Mouse (Mus musculus) monocyte, adult 5-6 weeks (primary cell): ENCODE results near the gene Prr29. TPM values are rescaled to one million over a fixed set of nuclear protein-coding genes. Genes with fewer than 3 reads are reported as not detected.
"Not testable (repeated sequence)": the region's sequence is repeated elsewhere in the genome, so short reads cannot be mapped to it uniquely, and the experiment has no call there.

Experiments
- ATAC-seq: fragments of 153-309, 156-312 bp; replicated peaks from 2 replicates; pipeline ENCODE4 v1.8.0; 2017; ENCODE audit warnings: mild to moderate bottlenecking; ENCODE audit not compliant: low TSS enrichment, insufficient number of reproducible peaks, severe bottlenecking, poor library complexity, low FRiP score
- total RNA-seq: library from RNA; stranded (forward); fragments of 200-1000, 200-491, 200-594 nt; gene quantifications from 3 replicates; pipeline ENCODE4 v1.2.3, GENCODE M21; 2017

The Prr29 gene
- not detected in 3 replicates for total RNA-seq

DNA sequence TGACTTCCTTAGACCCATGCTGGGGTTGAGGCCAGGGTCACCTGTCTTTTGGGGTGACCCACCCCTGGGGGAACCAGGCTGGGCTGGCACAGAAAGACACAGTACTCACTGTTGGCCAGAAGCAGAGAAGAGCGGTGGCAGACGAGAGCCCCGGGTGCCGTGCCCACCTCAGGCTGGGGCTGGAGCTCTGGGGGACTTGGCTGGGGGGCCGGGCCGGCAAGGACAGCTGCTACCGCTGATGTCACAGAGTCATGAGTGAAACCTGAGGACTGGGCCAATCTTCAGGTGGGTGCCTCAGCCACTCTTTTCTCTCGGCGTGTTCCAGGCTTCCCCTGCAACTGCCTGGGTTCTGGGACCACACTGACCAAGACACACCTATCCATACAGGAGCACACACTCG is at the start of gene Prr29:
Prr29 (plus strand) TSS at position 107 of the 400 bp plus-strand sequence.
- no peak for ATAC-seq

DNA sequence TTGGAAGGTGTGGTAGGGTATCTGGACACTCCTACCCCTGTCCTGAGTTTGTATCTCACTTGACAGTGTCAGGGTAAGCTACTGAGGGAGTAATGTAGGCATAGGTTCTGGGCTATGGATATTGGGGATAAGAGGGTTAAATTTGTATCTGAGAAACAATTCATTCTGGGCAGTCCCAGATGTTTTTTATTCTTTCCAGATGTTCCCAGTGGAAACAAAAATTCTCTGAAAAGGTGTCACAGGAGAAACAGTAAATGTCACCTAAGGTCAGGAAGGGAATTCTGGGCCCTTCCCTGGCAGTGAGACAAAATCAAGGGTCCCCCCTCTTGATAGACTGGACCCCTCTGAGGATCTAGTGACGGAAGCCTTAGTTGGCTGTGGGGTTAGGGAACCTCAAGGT is 48.9 kb upstream of the Prr29 start:
- no peak for ATAC-seq

DNA sequence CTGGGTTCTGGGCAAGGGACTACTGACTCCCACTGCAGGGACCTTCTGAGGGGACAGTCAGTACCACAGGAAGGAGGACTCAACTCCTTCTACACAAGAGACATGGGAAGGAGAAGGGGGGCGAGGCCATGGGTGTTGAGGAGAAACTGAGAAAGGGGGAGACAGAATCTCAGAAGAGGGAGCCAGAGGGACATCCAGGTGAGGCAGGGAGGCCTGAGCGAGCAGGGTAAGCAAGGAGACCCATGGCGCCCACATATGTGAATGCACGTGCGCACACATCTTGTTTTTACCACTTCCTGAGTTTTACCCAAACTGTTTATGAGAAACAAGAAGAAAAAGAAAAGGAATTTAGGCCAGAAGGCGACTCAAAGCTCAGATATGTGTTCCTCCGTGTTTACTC is 47.5 kb upstream of the Prr29 start:
- no peak for ATAC-seq

DNA sequence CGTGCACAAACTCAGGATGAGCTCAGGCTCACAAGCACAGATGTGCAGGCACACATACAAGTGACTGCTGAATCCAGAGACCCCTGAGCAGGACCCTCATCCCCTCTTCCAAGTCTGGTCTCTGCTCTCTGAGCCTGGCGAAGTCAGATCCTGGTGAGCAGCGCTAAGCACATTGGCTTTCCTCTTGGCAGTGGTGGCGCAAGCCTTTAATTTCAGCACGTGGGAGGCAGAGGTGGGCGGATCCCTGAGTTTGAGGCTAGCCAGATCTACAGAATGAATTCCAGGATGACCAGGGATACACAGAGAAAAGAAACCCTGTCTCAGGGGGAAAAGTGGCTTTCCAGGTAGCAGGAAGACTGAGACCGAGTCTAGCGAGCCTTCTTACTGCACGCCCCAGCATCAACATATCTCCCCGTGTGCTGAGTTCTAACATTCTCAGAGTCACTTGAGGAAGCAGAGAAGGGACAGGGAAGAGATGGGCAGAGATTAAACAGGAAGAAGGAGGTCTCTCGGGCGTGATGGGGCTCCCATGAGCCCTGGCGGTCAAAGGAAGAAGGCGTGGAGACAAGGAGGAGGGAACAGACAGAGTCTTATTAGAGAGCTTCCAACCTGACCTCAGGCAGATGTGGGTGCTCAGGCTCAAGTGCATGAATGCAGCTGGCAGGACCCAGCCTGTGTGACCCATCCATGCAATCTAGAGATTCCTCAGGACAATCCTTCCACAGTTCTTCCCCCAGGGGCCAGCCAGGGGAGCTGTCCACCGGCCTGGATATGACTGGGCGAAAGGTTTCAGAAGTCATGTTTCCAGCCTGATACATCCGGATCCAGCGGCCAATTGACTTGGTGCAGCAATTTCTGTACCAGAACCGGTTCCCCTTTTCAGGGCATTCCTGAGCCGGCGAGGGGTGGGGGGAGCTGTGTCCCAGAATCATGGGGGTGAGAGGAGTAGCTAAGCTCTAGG is 46.6 kb upstream of the Prr29 start:
- ATAC-seq, result peak; percentile 49

DNA sequence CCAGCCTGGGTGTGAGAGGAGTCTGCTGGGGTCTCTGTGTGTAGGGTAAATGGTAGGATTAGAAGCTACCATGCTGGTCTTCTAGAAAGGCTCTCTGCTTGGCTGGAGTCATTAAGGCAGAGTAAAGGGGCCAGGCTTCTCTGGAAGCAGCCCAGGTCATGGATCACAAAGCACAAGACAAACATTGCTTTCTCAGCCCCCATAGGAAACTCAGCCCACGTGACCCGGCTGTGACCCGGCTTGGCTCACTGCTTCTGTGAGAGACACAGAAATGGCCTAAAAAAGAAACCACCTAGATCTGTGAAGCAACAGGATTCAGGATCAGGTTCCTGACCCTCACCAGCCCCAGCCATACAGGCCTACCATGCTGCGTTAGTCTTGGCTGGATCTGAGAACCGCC is 40.4 kb upstream of the Prr29 start:
- no peak for ATAC-seq

DNA sequence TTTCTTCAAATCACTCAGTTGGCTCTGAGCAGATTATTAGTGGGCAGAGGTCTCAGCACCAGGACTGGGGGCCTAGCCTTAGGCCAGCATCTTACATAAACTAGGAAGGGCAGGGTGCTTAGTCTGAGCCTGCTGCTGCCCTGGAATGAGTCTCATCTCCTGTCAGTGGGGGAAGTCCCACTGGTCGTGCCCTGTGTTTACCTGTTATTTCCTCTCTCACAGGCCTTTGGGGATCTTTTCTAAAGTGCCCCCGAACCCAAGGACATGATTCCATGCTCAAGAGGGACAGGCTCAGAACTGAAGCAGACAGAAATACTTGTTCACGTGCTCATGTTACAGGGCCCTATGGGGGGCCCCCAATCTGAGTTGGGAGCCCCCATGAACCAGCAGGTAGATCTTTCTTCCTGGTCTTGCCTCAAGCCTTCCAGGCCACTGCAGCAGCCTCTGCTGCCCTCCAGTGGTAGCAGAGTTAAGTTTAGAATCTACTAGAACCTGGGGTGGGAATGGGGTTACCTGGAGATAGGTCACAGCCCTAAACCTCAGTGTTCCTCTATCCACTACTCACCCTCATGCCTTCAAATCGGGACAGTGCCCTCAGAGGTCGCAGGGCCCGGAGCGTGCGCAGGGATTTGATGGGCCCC is 39.6 kb upstream of the Prr29 start:
- no peak; the same call in 1 of the 2 replicates for ATAC-seq

DNA sequence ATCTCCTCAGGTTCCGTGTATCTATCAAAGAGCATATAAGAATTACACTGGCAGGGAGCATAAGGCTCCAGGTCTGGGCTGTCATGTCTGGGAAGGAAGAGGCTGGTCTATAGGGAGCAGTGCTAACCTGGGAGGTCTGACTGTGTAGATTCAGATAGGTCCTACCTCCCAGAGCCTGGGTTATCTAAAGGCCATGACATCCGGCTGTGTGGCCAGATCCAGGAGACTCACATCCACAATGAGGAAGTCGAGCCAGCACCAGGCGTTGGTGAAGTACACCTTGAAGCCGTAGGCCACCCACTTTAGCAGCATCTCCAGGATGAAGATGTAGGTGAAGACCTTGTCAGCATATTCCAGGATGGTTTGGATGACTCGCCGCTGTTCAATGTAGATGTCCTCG is 38.8 kb upstream of the Prr29 start:
- ATAC-seq, result no peak

DNA sequence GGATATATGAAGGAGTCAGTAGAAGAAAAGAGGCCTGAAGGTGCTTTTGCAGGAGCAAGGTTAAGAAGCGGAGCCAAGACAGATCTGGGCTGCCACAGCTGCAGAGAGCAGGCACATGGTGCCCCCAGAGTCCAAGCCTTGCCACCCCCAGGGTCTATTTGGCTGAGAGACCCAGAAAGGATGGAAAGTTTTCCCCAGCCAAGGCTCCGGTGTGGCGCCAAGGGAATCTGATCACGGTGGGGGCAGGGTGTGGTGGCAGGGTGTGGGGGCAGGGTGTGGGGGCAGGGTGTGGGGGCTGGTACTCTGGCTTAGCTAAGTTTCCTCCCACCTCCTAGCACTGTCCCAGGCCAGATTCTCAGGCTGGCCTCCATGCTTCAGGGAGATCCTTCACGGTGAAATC is 36.8 kb upstream of the Prr29 start:
- no peak for ATAC-seq

DNA sequence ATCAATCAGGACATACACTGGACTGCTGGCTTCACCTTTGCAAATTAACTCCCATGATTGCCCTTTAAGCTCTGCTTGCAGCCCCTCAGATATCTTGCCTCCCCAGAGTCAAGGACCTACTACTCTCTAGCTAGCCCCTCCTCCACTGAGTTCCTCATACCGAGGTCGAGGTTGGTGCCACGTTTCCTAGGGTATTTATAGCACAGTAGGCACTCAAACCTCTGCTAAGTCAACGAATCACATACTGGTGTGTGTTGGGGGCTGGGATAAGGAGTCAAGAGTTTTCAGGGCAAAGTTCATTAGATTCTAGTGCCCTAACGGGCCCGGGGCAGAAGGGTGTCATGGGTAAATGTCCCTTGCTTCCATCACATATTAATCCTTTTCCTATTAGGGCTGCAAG is 36.1 kb upstream of the Prr29 start:
- no peak for ATAC-seq

DNA sequence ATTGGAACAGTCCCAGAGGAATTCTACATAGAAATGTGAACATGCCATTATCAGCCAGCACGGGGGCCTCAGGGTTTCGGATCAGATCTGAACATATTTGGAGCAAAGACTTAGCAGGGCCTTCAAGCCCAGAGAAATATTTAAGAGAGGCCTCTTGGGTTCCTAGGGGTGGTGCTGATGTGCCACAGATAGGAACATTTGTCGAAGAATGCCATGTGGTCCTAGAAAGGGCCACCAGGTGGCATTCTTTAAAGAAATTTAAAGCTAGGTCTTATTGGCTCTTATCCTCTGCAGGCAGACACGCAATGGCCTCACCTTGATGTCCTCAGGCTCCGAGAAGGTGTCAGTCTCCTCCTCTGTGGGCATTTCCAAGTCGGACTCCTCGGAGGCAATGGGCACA is 35.6 kb upstream of the Prr29 start:
- ATAC-seq, result peak; percentile 62

DNA sequence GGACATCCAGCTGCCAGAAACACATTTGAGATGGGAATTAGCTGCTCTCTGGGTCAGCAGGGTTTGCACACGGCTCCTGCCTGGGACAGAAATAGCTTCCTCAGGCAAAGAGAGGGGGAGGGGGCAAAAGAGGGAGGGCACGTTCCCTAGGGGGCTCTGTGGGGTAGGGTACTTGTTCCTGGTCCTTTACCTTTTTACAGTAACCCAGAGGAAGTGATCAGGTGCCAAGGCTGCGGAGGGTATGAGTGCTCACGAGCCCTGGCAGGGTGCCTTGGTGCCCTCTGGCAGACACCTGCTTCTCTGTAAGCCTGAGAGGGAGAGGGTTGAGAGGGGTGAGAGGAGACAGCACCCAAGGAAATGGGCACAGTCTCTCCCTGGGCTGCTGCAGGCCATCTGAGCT is 32.8 kb upstream of the Prr29 start:
- no peak for ATAC-seq

DNA sequence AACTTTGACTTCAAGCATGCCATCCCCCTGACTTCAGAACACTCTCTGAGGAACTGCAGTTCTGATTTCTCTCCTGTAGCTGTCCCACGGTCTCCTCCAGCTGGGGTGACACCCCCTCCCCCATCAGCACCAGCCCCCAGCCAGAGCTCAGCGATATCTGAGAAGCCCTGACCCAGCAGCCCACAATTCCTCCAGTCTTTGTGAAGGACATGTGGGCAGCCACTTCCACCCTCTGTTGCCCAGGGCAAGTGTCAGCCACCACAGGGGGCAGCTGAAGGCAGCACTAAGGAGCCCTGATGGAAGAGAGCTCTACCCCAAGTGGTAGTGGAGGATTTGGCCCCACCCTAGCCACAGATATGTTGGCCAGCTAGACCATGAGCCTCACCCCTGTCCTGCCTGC is 31.2 kb upstream of the Prr29 start:
- ATAC-seq, result no peak

DNA sequence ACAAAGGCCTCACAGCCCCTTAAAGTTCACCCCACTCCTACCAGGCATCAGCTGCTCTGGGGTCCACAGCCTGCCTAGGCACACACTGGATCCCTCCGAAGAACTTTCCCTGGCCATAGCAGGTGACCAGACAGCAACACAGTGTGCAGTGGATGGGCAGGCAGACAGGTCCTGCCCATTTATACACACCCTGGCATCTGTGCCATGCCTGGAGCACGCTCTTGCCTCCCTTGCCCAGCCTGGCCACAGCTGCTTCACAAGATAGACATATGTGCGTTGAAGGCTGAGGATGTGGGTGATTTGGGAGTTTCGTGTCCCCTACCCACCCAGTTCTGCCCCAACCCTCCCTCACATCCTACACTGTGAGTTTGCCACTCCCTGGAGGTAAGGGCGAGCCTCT is 27.2 kb upstream of the Prr29 start:
- no peak for ATAC-seq

DNA sequence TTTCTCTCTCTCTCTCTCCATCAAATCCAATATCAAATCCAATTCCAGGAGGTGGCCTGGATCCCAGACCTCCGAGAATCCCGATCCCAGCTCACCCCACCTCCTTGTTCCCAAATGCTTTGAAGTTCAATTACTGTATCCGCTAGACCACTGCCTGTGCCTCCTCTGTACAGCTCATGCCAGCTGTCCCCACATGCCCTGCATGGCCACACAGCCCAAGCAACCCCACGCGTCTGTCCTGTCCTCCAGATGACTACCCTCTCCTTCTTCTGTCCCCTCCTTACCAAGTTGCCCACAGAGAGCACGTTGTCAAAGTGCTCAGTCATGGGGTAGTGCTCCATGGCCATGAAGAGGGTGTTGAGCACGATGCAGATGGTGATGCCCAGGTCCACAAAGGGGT is 26.4 kb upstream of the Prr29 start:
- ATAC-seq, result 0 out of 2 replicates have a peak, but pooled peaks have one; percentile 16

DNA sequence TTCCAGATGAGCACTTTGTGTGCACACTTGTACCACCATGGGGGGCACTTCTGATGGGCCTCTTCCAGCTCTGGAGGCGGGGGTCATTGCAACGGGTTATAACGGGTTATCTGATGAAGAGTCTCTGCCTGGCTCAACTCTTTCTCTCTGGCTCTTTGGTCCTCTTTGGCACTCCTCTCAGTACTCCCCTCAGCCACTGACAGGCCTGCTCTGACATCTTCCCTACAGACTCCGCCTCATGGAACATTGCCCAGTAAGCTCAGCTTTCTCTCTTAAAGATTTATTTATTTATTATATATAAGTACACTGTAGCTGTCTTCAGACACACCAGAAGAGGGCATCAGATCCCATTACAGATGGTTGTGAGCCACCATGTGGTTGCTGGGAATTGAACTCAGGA is 25.9 kb upstream of the Prr29 start:
- ATAC-seq, result not testable (repeated sequence)

DNA sequence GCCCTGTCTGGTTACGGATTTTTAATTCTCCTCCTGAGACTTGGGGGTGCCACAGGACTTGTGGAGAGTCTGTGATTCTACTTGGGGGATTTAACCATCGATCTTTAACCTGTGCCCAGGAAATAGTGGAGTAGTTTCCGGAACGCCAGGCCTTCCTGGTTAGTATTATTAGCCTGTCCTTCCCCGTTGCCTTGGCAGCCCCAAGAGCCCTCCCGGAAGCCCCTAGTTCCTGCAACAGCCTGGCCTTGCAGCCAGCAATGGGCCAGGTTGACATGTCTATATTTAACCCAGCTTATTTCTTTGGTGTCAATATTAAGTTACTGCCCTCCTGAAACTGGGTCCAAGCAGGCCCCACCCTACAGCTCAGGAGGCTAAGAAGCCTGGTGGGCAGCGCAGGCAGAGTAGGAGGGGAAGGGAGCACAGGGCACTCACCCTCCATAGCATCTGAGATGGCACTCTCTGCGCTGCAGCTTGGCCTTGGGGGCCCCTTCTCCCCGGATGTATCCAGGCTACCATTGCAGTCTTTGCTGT is 24.2 kb upstream of the Prr29 start:
- no peak for ATAC-seq

DNA sequence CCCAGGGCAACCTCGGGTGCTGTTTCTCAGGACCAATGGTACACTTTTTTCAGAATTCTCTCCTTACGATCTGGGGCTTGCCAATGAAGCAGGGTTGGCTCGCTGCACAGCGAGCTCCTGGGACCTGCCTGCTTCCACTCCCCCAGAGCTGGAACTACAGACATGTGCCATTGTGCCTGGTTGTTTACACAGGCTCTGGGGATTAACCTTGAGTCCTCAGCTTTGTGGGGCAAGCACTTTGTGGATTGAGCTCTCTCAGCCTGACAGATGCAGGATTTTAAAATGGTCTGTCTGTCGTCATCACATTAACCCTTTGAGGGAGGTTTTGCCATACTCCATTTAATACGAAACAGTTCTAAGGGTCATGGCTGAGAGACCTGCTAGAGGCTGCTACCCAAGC is 20.4 kb upstream of the Prr29 start:
- ATAC-seq, result no peak

DNA sequence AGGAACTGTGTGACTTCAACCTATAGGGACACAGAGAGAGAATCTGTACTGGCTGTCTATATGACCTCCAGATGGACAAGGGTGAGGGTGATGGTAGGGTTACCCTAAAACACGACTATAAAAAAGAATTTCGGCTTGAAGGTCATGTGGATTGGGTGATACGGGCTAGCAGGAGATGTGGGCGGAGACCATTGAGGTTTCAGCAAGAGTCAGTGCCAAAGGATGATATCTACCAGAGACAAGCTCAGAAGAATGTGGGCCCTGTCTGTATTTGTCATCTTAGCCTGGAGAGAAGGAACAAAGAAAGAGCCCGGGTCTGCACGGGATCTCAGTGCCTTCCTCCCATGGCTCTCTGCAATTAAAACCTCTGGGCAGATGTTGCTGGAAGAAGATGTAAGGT is 15.5 kb upstream of the Prr29 start:
- ATAC-seq, result no peak

DNA sequence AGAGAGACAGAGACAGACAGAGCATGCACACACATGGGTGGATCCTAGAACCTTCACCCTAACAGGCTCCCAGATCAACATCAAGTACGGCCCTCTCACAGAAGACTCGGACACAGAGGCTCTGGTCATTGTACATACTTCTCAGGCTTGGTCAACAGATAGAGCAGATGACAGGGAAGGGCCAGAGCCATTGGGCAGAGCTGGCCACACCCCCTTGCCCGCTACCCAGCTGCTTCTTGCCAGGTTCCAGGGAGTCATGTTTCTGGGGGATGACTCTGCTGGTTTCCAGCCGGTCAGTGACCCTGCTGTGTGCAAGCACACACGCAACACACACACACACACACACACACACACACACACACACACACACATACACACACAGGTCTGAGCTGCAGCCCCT is 14.4 kb upstream of the Prr29 start:
- no peak for ATAC-seq

DNA sequence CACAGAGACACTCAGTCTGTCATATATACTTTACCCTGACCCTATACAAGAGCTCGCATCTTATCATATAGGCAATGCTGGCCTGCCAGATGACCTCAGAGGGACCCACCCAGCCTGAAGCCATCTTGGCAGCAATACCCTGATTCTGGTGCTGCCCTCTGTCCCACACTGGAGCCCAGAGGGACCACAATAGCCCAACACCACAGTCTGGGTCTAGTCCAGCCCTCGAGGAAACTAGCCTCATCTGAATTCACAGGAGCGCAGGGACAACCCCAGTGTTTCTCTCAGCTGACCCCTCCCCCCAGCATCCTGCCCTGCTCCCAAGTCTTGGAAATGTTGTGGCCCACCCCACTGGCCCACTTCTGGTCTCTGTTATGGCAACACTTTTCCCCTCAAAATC is 14.0 kb upstream of the Prr29 start:
- no peak for ATAC-seq
